Mouse (Mus musculus): Measurements from ENCODE around the gene 2510002D24Rik.

The 2510002D24Rik gene

DNA sequence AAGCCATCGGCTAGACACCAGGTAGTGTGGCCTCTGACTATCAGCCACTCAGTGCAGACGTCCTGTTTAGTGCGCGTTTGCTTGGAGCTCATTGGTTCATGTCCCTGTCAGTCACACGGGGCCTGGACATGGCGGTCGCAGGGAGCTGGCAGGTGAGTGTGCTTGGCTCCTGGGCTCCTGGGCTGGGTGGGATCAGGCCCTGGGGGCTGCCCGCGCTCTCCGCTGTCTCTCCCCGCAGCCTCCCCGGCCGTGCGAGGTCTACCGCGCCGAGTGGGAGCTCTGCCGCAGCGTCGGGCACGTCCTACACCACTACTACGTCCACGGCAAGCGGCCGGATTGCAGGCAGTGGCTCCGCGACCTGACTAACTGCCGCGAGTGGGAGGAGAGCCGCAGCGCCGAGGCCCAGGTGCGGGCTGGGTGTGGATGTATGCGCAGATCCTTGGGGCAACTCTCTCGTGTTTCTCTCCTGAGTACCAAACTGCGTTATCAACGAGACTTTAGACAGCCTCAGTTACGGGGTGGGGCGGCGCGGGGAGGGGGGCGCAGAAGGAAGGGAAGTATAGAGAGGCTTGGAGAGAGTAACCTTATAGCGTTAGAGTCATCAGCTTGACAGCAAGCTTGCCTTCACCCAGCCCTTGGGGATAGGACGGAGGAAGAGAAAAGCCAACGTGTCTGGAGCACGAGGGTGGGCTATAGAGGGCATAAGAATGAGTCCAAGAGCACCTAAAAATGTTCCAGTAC lies at the start of gene 2510002D24Rik, which contains the start of gene Gm28539:
Gene 2510002D24Rik, plus strand, starts transcription at position 111 of the 741 bp plus-strand sequence.
Gene Gm28539, plus strand, starts transcription at position 117 of the 741 bp plus-strand sequence.
- in situ Hi-C loops (cut with MboI, MseI): no loop called here

DNA sequence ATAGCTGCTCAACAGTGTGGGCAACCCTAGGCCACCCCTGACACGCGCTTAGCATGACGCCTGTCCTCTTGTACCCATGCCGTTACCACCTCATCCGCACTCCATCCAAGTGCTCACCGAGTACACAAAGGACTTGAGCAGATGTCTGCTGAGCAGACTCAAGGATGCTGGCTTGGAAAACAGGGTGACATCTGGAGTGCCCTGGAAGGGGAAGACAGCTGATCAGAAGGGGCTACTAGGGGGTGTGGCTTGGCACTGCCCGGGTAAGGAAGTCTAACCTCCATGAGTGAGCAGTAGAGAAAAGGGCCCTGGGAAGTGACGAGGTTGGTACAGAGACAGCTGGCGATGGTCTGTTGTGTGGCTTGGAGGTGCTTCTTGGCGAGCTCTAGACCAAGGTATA lies 49.7 kb upstream of the 2510002D24Rik start:
- in situ Hi-C loops (cut with MboI, MseI): no loop called here

DNA sequence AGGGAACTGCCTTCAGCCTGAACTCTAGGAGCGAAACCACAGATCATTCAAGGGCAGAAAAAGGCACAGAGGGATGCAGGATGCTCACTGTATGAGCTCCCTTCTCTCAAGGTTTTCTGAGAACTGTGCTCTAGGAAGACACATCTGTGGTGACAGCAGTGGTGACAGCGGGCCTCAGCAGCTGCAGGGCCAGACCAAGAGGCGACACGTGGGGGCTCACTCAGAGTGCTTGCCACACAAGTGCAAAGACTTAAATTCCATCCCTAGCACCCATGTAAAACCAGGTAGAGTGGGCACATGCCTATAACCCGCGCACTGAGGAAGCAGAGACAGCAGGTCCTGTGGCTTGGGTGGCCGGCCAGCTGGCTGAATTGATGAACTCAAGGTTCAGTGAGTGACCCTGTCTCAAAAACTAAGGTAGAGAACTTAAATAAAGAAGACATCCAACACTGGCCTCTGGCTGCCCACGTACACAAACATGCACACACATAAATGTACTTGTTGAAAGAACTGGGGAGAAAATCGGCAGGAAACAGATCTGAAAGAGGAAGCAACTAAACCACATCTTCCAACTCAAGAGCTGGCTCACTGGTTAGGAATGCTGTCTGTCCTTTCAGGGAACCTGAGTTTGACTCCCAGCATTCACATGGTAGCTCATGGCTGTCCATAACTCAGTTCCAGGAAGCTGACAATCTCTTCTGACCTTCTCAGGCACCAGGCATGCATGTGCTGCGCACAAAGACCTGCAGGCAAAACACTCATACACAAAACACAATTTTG lies 47.6 kb upstream of the 2510002D24Rik start:
- in situ Hi-C loops (cut with MboI, MseI): no loop called here

DNA sequence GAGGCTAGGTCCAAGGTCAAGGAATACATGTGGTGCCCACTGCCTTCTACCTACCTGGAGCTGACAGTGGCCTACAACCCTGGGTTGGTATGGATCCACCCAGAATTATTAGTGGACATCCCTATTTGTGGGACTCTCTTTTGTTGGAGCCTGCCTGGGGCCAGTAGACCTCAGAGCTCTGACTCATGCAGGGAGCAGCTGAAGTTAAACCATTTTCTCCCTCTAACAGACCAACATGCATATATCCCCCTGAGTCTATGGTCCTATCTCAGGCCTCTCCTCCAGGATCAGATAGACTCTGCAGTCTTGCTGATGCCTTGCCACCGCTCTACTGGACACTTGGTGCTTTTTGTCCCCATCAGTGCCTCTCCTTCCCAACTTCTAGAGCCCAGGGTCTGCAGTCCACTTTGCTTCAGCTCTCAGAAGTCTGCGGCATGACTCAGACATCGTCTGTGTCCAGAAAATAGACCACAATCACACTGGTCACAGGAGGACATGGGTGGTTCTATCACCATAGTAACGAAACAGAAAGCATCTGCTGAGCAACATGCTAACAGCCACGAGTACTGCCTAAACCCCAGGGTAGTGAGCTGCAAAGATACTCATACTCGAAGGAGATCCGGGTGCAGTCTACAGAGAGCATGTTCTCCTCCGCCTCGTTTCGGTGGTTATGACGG lies 41.0 kb upstream of the 2510002D24Rik start:
- in situ Hi-C loops (cut with MboI, MseI): no loop called here

DNA sequence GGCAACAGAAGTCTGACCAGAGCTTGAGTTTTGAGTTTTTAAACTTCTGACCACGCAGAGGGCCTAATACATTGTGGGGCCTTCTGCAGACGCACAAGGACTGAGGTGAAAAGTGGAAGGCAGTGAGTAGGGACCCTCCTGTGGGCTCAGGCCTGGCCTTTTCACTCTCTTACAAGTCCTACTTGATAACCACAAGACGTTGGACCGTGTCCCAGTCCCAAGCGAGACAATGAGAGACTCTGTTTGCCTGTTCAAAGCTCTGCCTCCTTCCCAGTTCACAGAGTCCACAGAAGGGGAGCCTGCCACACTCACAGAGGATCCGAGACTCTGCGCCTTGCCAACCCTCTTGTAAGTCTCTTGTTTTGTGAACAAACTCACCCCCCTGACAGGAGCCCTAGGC lies 39.7 kb upstream of the 2510002D24Rik start:
- in situ Hi-C loops (cut with MboI, MseI): no loop called here

DNA sequence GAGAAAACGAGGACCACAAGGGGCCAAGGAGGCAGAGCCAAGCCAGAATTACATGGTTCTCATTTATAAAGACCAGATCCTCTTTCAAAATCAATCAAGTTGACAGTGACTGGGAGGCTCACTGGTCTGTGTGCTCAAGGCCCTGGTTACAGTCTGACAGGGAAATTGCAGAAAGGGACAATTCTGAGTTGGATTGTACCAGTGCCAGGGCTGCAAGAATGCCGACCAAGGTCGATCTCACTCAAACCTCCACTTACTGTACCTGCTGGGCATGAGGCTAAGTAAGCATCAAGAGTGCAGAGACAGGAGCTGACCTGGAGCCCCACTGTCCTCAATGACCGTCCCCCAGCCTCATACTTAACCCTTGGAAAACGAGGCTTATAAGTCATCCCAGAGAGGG lies 38.2 kb upstream of the 2510002D24Rik start:
- in situ Hi-C loops (cut with MboI, MseI): no loop called here

DNA sequence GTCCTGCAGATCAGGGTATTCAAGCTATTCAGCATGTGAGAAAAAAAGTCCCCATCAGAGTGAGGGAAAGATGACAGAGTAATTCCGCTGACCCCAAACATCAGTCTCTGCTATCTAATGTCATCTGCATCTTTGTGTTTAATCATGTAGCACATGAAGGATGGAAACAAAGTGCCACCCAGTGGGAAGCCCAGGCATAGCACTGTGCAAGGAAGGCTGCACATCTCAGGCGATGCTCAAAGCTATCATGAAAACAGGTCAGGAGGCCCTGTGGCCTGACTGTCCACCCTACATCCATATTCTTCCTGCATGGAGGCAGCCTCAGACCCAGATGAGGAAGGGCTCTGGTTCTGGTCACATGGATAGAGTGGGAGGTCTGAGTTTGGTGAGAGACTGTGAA lies 37.5 kb upstream of the 2510002D24Rik start:
- in situ Hi-C loops (cut with MboI, MseI): no loop called here

DNA sequence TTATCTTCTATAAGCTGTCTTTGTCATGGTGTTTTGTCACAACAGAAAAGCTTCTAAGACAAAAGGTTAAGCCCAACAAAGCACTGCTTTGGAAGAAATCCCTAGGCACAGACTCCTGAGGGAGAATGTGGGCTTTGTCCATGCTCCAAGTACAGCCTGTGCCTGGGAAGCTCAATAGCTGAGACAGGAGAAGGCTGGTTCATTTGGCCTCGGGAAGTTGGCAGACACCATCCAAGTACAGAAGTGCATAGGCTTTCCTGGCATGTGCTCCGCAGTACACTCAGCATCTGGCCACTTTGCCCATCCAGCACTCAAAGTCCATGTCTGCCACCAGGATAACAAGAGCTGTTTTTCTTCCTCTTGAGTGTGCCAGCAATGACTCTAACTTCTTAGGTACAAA lies 30.6 kb upstream of the 2510002D24Rik start:
- in situ Hi-C loops (cut with MboI, MseI): no loop called here

DNA sequence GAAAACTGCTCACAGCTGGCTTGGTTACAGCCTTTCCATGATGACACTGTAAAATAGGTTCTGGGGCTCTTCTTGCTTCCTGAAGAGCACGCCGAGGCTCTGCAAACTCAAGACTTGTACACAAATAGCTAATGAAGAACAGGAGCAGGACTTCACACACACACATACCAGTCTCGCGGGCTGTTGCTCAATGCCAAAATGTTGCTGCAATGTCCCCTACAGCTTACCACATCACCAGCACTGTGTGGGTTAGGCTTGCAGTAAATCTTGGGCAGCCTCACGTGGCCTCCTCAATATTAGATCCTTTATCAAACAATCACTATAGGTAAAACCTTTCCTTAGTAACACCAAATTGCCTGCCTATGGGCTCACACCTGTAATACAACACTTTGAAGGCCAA lies 27.4 kb upstream of the 2510002D24Rik start:
- in situ Hi-C loops (cut with MboI, MseI): no loop called here

DNA sequence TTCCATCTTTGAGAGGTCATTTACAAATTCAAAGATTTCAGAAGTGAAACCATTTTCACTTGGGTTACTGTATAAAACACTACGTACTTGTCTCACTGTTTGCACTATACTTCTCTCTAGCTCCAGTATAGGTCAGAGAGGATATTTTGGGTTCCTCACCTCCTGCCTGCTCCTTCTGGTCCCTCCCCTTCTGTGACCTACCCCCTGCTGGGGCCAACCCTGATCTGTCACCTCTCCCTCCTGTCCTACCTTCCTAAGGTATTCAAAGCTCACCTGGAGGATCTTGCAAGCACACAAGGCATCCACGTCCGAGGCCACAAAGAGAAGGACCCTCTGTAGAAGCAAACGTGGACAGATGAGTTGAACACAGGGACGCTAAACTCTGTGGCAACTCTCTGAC lies 25.3 kb upstream of the 2510002D24Rik start:
- in situ Hi-C loops (cut with MboI, MseI): loop anchor here (10.0 kb wide), 1 partner anchor 1296 kb away; no protein-coding TSS in a partner anchor

DNA sequence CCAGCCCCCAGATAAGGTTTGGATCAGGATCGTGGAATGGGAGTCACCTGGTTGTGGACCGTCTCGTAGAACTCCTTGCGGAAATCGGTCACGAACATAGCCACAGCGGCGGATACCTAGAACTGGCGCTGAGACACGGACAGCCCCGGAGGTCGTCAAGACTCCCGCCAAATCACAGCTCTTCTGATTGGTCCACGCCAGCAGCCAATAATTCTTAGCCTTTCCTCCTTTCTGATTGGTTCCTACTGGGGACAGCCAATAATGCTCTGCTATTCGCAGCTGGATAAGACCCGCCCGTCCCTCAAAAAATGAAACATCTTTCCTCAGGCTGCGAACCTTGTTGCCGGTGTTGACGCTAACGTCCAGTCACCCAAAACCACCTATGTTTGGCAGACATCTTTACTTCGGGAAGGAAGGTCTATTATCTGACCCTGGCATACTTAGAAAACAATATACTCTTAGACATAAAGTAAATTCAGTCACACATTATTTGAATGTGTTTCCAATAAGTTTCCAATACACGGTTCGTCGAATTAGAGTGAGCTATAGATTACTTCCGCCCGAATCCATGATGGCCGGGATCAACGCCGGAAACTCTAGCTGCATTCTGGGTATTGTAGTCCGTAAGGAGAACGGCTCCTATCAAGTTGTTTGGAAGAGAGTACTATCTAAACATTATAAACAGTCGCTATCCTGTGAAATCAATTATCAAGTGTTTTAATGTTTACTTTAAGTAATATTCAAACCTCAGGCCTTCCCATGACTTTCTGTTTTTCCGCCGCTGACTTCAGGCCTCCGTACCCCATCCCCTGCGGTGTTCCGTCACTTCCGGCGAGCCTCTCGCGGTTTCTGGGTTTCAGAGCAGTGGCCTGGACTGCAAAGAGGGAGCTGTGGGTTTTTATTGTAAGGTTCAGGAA lies 24.7 kb upstream of the 2510002D24Rik start, which contains the start of the genes Ufd1 and Cdc45:
Gene Ufd1, plus strand, starts transcription at position 312 of the 917 bp plus-strand sequence.
Gene Cdc45, minus strand, starts transcription at position 520 of the 917 bp plus-strand sequence.
- in situ Hi-C loops (cut with MboI, MseI): loop anchor here (10.0 kb wide), 1 partner anchor 1297 kb away; no protein-coding TSS in a partner anchor

DNA sequence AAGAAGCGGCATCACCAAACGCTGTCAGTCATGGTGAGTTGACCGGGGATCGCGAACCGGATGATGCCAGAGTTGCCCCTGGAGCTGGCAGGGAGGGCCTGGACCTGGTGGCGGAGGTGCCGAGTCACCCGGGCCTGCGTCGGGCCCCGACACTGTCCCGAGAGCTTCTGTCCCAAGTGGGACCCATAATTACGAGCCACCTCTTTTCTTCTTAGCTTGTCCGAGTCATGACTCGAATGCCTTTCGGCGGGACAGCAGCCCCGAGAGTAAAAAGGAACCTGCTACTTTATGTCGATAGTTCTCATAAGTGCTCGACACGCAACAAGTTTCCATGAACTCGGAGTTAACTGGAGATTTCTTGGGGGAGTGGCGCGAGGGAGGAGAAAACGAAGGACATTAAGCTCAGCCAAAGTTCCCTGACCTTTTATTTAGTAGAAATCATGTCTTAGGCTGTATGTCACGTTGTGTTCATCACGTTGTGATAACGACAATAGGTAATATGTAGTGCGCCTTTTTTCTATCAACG lies 23.9 kb upstream of the 2510002D24Rik start:
- in situ Hi-C loops (cut with MboI, MseI): loop anchor here (10.0 kb wide), 1 partner anchor 1298 kb away; no protein-coding TSS in a partner anchor

DNA sequence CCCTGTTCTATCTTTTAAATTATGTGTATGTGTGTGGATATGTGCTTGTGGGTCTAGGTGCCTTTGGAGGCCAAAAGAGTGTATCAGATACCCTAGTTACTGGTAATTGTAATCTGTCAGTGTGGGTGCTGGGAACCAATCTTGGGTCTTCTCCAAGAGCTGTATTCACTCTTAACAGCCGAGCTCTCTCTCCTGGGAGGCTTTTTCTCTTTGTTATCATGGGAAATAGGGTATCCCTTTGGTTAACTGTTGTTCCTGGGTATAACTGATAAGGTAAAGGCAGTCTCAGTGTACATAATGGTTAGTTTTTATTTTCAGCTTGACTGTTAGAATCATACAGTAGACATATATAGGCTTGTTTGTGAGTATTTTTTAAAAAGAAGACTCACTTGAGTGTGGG lies 14.0 kb upstream of the 2510002D24Rik start:
- in situ Hi-C loops (cut with MboI, MseI): no loop called here

DNA sequence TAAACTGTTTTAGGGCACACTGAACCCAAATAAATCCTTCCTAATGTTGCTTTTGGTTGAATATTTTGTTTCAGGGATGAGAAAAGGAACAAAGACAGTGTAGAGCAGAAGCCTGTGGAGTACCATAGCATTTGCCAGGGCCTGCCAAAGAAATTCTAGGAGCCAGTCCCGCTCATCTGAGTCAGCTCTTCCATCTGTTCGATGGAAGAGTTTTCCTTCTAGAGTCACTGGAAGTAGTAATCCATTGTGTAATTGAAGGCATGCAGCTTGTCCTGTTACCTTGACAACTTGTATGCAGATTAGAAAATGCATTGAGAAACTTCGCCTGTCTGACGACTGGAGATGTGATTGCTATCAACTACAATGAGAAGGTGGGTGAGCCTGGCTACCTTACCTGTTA lies 13.5 kb upstream of the 2510002D24Rik start:
- in situ Hi-C loops (cut with MboI, MseI): no loop called here

DNA sequence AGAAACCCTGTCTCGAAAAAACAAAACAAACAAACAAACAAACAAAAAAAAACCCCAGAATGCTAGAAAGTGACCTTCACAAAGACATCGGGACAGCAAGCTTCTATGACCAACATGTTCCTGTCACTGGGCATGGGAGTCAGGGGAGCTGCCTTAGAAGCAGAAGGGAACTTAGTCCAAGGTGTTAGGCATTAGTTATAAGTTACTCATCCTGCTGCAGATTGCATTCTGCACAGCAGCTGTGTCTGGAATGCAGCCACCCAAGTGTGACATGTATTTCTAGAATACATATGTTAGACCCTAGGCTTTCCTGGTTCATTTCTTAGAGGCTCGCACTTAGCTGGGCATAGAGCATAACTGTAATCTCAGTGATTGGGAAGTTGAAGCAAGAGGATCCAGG lies 7.7 kb upstream of the 2510002D24Rik start:
- in situ Hi-C loops (cut with MboI, MseI): no loop called here

DNA sequence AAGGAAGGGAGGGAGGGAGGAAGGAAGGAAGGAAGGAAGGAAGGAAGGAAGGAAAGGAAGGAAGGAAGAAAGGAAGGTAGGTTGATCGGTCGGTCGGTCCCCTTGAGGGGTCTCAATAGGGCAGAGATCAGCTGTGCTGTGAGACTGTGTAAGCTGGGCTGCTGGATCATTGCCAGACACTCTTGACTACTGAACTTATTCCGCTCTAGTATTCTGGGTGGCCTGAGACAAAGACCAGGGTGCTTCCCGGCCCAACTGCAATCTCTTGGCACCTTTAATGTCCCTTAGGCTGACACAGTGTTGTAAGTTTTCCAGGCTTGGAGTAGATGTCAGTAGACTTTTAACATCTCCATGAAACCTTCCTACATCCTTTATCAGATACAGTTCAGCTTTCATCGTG lies 7.3 kb upstream of the 2510002D24Rik start:
- in situ Hi-C loops (cut with MboI, MseI): no loop called here

DNA sequence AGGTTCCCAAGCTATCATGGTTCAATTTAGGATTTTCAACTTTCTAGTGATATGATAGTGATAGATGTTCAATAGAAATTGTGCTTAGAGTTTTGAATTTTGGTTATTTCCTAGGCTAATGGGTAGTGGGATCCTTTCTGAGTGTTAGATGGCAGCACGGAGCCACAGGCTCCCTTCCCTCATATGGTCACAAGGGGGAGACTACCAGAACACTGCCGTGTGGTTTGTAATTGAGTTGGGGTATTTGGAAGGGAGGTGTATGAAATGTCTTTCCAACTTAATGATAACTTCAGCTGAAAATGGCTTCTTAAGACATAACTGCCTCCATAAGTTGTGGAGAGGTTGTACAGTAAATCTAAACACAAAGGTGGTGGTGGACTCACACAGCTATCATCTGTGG lies 2.9 kb upstream of the 2510002D24Rik start:
- in situ Hi-C loops (cut with MboI, MseI): no loop called here

DNA sequence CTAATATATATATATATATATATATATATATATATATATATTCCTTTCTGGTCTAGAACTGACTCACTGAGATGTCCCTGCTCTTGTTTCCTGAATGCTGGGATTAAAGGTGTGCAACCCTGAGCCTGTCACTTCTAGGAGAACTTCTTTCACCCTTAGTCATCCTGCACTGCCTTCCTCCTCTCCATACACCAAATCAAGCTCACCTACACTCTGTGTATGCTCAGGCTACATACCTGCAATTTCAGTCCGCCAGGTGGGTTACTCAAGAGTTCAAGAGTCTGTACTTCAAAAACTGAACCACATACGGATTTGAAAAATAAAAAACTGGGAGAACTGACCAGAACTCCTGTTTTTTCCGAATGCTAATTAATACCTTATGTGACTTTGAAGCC lies 308 bp upstream of the 2510002D24Rik start:
- in situ Hi-C loops (cut with MboI, MseI): no loop called here

DNA sequence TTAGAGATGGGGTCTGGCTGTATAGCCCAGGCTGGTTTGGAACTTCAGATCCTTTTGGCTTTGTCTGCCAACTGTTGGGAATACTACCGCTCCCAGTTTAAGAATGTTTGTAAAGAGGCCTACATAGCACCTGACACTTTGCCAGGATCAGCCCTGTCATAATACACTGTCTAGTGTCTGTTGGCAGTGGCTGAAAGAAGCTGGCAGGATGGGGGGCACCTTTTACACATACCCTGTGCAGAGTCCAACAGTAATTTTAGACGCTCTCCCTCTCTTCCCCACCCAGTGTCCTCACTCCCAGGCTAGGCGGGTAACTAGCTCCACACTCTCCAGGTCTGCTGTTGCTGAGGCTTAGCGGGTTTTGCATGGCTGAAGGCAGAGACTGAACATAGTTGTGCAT lies 2.0 kb downstream of the 2510002D24Rik start:
- in situ Hi-C loops (cut with MboI, MseI): no loop called here

DNA sequence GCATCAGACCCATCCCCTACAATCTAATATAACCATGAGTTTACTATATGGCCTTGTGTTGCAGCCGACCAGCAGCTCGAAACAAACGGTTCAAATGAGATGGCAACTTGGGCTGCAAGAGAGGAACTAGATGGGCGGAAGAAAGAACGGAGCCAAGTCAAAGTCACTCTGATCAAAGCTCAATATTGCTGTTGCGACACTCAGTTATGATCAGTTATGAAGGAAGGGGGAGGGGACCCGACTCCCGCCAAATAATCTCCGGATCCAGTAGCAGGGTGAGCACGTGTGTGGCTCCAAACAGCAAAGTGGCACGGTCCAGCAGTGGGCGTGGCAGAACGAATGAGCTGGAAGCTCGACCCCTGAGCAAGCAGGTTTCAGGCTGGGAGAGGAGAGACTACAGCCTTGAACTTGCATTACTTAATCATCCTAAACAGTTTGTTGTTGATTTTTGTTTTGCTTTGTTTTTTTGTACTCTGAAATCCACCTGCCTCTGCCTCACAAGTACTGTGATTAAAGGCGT lies 10.0 kb downstream of the 2510002D24Rik start:
- in situ Hi-C loops (cut with MboI, MseI): no loop called here

Measured in regulatory T cell (primary cell).